Mouse (Mus musculus) adrenal gland, adult 18-20 months (tissue): ENCODE results near the gene Gm9045. TPM values are rescaled to one million over a fixed set of nuclear protein-coding genes. Genes with fewer than 3 reads are reported as not detected.
"Not testable (repeated sequence)": the region's sequence is repeated elsewhere in the genome, so short reads cannot be mapped to it uniquely, and the experiment has no call there.

Experiments
- DNase-seq, 2 experiments: peaks; one replicate each; pipeline ENCODE4 v3.0.0; 2021 to 2022; ENCODE audit warnings: low spot score in 2 of 2
- long read RNA-seq, 2 experiments: library from polyadenylated mRNA; stranded (forward); transcript quantifications; one replicate each; pipeline ENCODE4 v2.0.0; 2021
- total RNA-seq, 2 experiments: library from RNA; stranded (reverse); gene quantifications; 1 replicate in 1 of 2; 2 replicates in 1 of 2; pipeline ENCODE4 v1.2.3; 2021

Gene Gm9045
- total RNA-seq: not detected
- long read RNA-seq, experiment 1: 0 reads
- long read RNA-seq, experiment 2: 0 reads

DNA sequence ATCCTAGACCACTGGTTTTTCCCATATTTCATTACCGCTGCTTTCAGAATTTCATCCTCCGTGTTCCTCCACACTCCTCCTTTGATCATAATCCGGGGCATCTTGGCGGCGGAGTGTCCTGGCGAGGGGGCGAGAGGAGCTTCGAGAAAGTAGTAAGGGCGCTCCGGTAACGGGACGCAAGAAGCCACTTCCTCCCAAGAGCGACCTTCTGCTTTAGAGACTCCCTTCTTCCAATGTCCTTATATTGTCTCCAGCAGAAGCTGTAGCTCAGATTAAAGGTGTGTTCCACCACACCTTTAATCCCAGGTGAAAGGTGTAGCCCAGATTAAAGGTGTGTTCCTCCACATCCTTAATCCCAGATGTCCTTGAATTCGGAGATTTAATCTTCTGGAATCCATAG, at the start of gene Gm9045:
Gene Gm9045 (minus strand): TSS at position 101 of the 400 bp plus-strand sequence.
- DNase-seq: not testable (repeated sequence)

DNA sequence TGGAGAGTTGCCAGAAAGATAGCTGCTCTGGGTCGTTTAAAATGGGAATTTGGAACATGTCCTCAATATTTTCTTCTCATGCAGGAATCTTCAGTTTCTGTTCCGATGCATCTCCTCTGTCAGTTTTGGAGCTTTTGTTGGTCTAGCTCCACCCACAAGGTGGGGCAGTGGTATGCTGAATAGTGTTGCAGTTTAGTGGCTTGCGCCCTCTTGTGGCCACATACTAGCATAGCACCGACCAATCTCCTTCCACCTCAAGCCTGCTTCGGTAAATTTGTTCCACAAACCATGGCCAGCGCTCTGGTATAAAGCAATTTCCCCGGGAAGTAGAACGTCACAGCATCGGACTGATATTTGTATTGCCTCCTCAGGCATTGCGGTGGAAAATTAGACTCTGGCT, 32.8 kb upstream of the Gm9045 start:
- DNase-seq: peak; percentile 66 to 68

DNA sequence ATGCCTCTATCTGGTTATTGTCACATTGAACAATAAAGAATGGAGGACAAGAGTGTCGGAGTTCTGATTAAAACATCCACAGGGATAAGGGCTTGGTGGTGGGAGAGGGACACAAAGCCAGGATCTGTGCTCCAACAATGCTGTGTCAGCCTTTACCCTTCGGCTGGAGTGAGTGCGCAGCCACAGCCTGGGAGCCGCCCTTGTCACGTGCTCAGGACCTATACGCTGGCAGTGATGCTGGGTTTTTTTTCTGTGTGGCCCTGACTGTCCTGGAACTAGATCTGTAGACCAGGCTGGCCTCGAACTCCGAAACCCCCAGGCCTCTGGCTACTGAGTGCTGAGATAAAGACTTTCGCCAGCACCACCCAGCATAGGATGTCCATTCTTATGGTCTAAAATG, 31.9 kb upstream of the Gm9045 start:
- DNase-seq: no peak

DNA sequence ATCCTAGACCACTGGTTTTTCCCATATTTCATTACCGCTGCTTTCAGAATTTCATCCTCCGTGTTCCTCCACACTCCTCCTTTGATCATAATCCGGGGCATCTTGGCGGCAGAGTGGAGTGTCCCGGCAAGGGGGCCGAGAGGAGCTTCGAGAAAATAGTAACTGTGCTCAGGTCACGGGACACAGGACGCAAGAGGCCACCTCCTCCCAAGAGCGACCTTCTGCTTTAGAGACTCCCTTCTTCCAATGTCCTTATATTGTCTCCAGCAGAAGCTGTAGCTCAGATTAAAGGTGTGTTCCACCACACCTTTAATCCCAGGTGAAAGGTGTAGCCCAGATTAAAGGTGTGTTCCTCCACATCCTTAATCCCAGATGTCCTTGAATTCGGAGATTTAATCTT, 16.4 kb upstream of the Gm9045 start, which contains the start of gene Gm9049:
Gene Gm9049 (minus strand): TSS at position 101 of the 400 bp plus-strand sequence.
- not testable (repeated sequence) for DNase-seq

DNA sequence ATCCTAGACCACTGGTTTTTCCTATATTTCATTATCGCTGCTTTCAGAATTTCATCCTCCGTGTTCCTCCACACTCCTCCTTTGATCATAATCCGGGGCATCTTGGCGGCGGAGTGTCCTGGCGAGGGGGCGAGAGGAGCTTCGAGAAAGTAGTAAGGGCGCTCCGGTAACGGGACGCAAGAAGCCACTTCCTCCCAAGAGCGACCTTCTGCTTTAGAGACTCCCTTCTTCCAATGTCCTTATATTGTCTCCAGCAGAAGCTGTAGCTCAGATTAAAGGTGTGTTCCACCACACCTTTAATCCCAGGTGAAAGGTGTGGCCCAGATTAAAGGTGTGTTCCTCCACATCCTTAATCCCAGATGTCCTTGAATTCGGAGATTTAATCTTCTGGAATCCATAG, 10.9 kb upstream of the Gm9045 start, which contains the start of gene Gm9048:
Gene Gm9048 (minus strand): TSS at position 101 of the 400 bp plus-strand sequence.
- not testable (repeated sequence) for DNase-seq

DNA sequence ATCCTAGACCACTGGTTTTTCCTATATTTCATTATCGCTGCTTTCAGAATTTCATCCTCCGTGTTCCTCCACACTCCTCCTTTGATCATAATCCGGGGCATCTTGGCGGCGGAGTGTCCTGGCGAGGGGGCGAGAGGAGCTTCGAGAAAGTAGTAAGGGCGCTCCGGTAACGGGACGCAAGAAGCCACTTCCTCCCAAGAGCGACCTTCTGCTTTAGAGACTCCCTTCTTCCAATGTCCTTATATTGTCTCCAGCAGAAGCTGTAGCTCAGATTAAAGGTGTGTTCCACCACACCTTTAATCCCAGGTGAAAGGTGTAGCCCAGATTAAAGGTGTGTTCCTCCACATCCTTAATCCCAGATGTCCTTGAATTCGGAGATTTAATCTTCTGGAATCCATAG, 5.5 kb upstream of the Gm9045 start, which contains the start of gene Gm9046:
Gene Gm9046 (minus strand): TSS at position 101 of the 400 bp plus-strand sequence.
- not testable (repeated sequence) for DNase-seq

DNA sequence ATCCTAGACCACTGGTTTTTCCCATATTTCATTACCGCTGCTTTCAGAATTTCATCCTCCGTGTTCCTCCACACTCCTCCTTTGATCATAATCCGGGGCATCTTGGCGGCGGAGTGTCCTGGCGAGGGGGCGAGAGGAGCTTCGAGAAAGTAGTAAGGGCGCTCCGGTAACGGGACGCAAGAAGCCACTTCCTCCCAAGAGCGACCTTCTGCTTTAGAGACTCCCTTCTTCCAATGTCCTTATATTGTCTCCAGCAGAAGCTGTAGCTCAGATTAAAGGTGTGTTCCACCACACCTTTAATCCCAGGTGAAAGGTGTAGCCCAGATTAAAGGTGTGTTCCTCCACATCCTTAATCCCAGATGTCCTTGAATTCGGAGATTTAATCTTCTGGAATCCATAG, 5.3 kb downstream of the Gm9045 start, which contains the start of gene Gm9044:
Gene Gm9044 (minus strand): TSS at position 101 of the 400 bp plus-strand sequence.
- not testable (repeated sequence) for DNase-seq

DNA sequence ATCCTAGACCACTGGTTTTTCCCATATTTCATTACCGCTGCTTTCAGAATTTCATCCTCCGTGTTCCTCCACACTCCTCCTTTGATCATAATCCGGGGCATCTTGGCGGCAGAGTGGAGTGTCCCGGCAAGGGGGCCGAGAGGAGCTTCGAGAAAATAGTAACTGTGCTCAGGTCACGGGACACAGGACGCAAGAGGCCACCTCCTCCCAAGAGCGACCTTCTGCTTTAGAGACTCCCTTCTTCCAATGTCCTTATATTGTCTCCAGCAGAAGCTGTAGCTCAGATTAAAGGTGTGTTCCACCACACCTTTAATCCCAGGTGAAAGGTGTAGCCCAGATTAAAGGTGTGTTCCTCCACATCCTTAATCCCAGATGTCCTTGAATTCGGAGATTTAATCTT, 10.8 kb downstream of the Gm9045 start, which contains the start of gene Gm9040:
Gene Gm9040 (minus strand): TSS at position 101 of the 400 bp plus-strand sequence.
- not testable (repeated sequence) for DNase-seq

DNA sequence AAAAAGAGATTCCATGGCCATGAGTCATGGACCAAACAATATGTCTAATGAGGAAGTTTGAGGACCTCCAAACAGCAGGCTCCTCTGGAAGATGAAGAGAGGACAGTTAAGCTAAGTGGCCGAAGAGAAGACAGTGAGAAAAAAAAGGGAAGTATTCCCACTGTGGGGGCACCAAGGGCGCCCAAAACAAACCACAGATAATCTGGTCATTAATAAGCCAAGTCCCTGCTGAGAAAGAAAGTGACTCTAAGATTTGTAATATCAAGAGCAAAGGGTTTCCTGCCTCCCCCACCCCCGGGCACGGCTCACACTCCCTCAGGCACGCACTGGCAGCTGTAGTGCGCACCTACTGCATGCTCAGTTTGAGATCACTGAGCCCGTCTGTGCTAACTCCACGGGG, 18.6 kb downstream of the Gm9045 start:
- no peak for DNase-seq

DNA sequence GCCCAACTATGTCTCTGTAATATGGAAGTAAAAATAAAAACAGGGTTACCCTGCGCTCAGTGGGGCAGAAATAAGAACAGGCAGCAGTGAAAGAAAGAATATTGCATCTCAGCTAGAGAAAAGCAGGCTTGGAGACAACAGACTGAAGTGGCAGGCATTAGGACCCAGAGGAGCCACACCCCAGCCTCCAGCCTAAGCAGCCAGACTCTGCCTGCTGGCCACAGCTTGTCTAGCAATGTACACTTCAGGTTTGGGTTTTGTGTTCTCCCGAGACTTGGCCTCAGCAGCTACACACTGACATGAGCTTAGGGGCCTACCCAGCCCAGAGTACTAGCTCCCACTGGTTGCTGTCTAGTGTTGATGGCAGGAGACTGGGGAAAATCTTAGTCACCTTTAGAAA, 35.5 kb downstream of the Gm9045 start:
- DNase-seq: not testable (repeated sequence)

DNA sequence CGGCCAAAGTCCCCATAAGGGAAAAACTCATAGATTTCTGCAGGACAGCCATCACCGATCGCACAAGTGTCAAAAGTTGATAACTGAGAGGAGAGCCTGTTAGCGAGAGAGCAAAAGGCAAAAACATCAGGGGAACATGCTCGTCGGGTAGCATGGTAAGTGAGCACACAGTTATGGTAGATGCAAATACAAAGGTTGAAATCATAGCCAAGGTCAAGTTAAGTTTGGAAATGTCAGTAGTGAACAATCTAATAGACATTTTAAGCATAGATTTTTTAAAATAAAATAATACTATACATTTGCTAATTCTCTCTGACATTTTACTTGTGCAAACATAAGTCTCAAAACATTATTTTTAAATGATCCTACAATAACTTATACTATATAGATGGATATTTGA, 42.7 kb downstream of the Gm9045 start, which contains the start of gene Iltifb:
Gene Iltifb (minus strand): TSS at position 101 of the 400 bp plus-strand sequence.
- DNase-seq: no peak

Other genes with a start within 250 kb of the Gm9045 start
- gene Mdm1, start 196.0 kb downstream of the Gm9045 start, total RNA-seq: 10 to 100 TPM; 10.9 to 11.4 TPM
- not detected for gene Il22, start 132.9 kb downstream of the Gm9045 start, total RNA-seq
- under 1 TPM; 0.42 to 0.63 TPM for gene Gm32717, start 97.1 kb downstream of the Gm9045 start, total RNA-seq
- gene Gm32802, start 79.1 kb downstream of the Gm9045 start, total RNA-seq: under 1 TPM; 0.42 to 0.63 TPM
- gene Iltifb, start 42.8 kb downstream of the Gm9045 start, total RNA-seq: not detected
- not detected for gene Gm9040, start 10.9 kb downstream of the Gm9045 start, total RNA-seq
- not detected for gene Gm9044, start 5.4 kb downstream of the Gm9045 start, total RNA-seq
- gene Gm9046, start 5.4 kb upstream of the Gm9045 start, total RNA-seq: not detected
- not detected for gene Gm9048, start 10.8 kb upstream of the Gm9045 start, total RNA-seq
- gene Gm9049, start 16.3 kb upstream of the Gm9045 start, total RNA-seq: not detected
- not detected for gene Ifng, start 103.2 kb upstream of the Gm9045 start, total RNA-seq